Mouse (Mus musculus): ENCODE data around the gene Lamc2.

DNA sequence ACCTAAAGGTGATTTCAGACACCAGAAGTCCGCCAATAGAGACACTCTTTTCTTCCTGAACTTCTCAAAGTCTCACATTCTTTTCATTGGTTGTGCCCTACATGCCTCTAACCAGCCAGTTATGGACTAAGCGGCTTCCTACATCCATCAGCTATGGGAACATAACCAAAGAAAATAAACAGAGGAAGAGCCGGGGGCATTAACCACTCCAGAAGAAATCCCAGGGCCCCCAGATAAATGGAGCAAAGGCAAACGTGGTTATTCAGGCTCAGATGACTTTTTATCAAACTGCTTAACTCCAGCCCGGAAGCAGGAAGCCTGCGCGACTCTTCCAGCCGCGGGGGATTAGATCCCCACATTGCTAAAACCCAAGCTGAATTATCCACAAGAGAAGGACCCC is 85.3 kb downstream of the Lamc2 start:
- TF ChIP-seq POLR2A (IDR thresholded peaks at IDR 0.05; ENCODE audit: borderline replicate concordance, insufficient read depth, low read length) (no peak), CTCF (IDR thresholded peaks at IDR 0.05; ENCODE audit: borderline replicate concordance, insufficient read depth, low read depth, low read length) (no peak)
